Mouse (Mus musculus) E14TG2a.4 (cell line): Measurements from ENCODE around the gene Tenm4.

Experiments
- CTCF ChIP-seq: conservative IDR thresholded peaks from 2 replicates; pipeline ENCODE4 v1.5.1; 2014; ENCODE audit warnings: low read length
- NANOG ChIP-seq: IDR thresholded peaks from 2 replicates; pipeline ENCODE4 v1.6.1; 2014; ENCODE audit warnings: borderline replicate concordance, low read length, mixed read lengths

DNA sequence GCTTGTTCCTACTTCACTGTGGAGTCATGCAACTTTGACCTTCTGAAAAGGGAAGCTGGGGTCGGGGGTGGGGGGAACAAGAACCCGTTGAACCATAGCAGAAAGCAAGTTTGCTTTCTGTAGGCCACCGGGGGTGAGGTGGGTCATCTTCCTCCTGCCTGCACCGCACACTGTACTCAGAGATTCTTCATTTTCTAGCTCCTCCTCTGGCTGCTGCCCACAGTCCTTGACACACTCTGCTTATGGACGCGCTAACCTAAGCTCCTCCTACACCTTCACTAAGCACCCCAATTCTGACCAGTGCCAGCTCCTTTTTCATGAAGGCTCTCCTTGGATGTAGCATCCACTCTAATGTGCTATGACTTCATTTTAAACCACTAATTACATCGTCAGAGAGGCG lies 311.9 kb downstream of the Tenm4 start:
- no peak for TF ChIP-seq CTCF
- no peak for TF ChIP-seq NANOG
